Mouse (Mus musculus): ENCODE data around the gene Htra1. TPM values are rescaled to one million over a fixed set of nuclear protein-coding genes. Genes with fewer than 3 reads are reported as not detected.

The Htra1 gene
- polyA plus RNA-seq (2012; rRNA removed): 97.0 and 98.2 TPM in 2 replicates

- Histone ChIP-seq H3K4me1 (ENCODE audit: control insufficient read depth, insufficient read depth, low read length) (peaks cover 13% of the 10 kb centered on the region; the same call in 1 of the 2 replicates), H3K27ac (ENCODE audit: insufficient read depth, low read depth, low read length) (peak within 1 kb of the TSS; percentile 58), H3K4me3 (ENCODE audit: insufficient read depth, low read depth, low read length) (peak within 1 kb of the TSS; percentile 78), H3K27me3 (replicated peaks; ENCODE audit: control insufficient read depth, insufficient read depth, low read length) (no peaks in the 10 kb centered on the region), H3K36me3 (ENCODE audit: control insufficient read depth, insufficient read depth, low read length) (no peaks in the 10 kb centered on the region)
- peak; percentile 88 for DNase-seq
- TF ChIP-seq POLR2A (IDR thresholded peaks at IDR 0.05; ENCODE audit: low read depth, low read length) (peak; percentile 46), CTCF (conservative IDR thresholded peaks at IDR 0.05; ENCODE audit: insufficient read depth, insufficient read length, low read depth, low read length) (no peak)
- under 1% methylated on average over 70 of the region's 70 CpGs for WGBS
Measured at GRCm38 (mm10) chr7:130935793-130936471, at the start of gene Htra1. Gene Htra1 (plus strand): TSS chr7:130936111.

DNA sequence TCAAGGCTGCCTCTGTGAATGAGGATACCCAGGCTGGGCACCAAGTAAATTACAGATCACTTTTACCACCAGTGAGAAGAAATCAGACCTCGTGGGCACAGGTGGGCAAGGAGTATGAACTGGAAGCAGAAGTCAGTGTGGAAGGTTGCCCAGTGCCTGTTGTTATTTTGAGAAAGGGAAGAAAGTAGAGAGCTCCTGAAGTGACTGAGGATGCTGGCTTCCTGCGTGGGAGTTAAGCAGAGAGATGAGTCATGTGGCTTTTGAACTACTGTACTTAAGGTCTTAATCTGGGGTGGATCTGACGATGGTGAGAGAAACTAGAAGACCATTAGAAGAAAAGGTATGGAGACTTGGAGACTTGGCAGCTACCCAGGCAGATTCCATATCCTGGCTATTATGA is 49.7 kb upstream of the Htra1 start:
- H3K4me1 ChIP-seq (ENCODE audit: control insufficient read depth, insufficient read depth, low read length): peaks cover 11% of the 10 kb centered on the region; the same call in 1 of the 2 replicates
- H3K27me3 ChIP-seq (replicated peaks; ENCODE audit: control insufficient read depth, insufficient read depth, low read length): no peaks in the 10 kb centered on the region
- H3K27ac ChIP-seq (ENCODE audit: insufficient read depth, low read depth, low read length): no peak overlapping the region
- DNase-seq: no peak
- 65% methylated on average over 3 of the region's 3 CpGs for whole genome bisulfite sequencing
- no peak overlapping the region for H3K4me3 ChIP-seq (ENCODE audit: insufficient read depth, low read depth, low read length)
- no peak for TF ChIP-seq POLR2A (IDR thresholded peaks at IDR 0.05; ENCODE audit: low read depth, low read length)
- no peak for TF ChIP-seq CTCF (conservative IDR thresholded peaks at IDR 0.05; ENCODE audit: insufficient read depth, insufficient read length, low read depth, low read length)
- peaks cover 7% of the 10 kb centered on the region for H3K36me3 ChIP-seq (ENCODE audit: control insufficient read depth, insufficient read depth, low read length)

DNA sequence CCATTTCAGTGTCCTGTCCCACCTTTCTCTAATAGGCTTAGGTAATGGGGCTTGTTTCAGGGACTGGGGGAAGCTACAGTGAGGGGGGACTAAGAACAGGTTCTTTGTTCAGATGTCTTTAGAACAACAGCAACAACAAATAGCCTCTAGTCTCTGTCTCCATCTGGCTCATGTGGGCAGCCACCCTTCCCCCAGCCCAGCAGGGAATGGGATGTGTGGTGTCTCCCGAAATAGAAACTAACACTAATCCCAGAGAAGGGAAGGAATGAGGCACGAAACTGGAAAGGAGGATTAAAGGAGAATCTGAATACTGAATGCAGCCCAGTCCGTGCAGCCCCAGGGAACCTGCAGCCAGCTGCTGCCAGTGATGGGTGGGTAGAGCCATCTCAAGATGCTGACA is 48.0 kb upstream of the Htra1 start:
- peaks cover 3% of the 10 kb centered on the region for H3K36me3 ChIP-seq (ENCODE audit: control insufficient read depth, insufficient read depth, low read length)
- DNase-seq: no peak
- peak overlapping the region; percentile 46 for H3K27ac ChIP-seq (ENCODE audit: insufficient read depth, low read depth, low read length)
- 60% methylated on average over 3 of the region's 3 CpGs for WGBS
- peaks cover 11% of the 10 kb centered on the region; the same call in 1 of the 2 replicates for H3K4me1 ChIP-seq (ENCODE audit: control insufficient read depth, insufficient read depth, low read length)
- no peaks in the 10 kb centered on the region for H3K27me3 ChIP-seq (replicated peaks; ENCODE audit: control insufficient read depth, insufficient read depth, low read length)
- H3K4me3 ChIP-seq (ENCODE audit: insufficient read depth, low read depth, low read length): no peak overlapping the region
- TF ChIP-seq CTCF (conservative IDR thresholded peaks at IDR 0.05; ENCODE audit: insufficient read depth, insufficient read length, low read depth, low read length): no peak
- no peak for TF ChIP-seq POLR2A (IDR thresholded peaks at IDR 0.05; ENCODE audit: low read depth, low read length)

DNA sequence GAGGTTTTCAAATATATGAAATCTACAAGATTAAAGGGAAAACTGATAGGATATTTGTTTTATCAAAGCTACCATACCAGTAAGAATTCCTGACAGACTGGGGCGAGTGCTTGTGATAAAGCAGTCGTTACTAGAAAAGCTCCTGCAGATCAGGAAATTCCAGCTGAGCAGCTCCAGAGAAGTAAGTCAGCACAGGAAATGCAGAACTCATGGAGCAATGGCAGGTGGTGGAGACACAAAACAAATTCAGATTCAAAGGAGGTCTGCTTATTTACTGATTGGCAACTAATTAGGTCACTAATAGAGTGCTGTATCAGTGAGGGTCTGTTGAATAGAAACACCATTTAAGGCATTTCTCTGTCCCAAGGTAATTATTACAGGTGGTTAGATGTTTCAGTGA is 45.0 kb upstream of the Htra1 start:
- H3K27ac ChIP-seq (ENCODE audit: insufficient read depth, low read depth, low read length): no peak overlapping the region
- no peaks in the 10 kb centered on the region for H3K27me3 ChIP-seq (replicated peaks; ENCODE audit: control insufficient read depth, insufficient read depth, low read length)
- H3K4me3 ChIP-seq (ENCODE audit: insufficient read depth, low read depth, low read length): no peak overlapping the region
- TF ChIP-seq CTCF (conservative IDR thresholded peaks at IDR 0.05; ENCODE audit: insufficient read depth, insufficient read length, low read depth, low read length): no peak
- TF ChIP-seq POLR2A (IDR thresholded peaks at IDR 0.05; ENCODE audit: low read depth, low read length): no peak
- DNase-seq: peak; percentile 24
- no peaks in the 10 kb centered on the region; the same call in 1 of the 2 replicates for H3K36me3 ChIP-seq (ENCODE audit: control insufficient read depth, insufficient read depth, low read length)
- WGBS: 30% methylated on average over 2 of the region's 2 CpGs
- peaks cover 15% of the 10 kb centered on the region; the same call in 1 of the 2 replicates for H3K4me1 ChIP-seq (ENCODE audit: control insufficient read depth, insufficient read depth, low read length)

GRCm38 (mm10) chr7:130892973-130893372 is 42.9 kb upstream of the Htra1 start:
- 56% methylated on average over 6 of the region's 6 CpGs for WGBS

GRCm38 (mm10) chr7:130894931-130895617 is 40.8 kb upstream of the Htra1 start:
- Histone ChIP-seq H3K27me3 (replicated peaks; ENCODE audit: control insufficient read depth, insufficient read depth, low read length) (no peaks in the 10 kb centered on the region), H3K27ac (ENCODE audit: insufficient read depth, low read depth, low read length) (no peak overlapping the region; the same call in 1 of the 2 replicates), H3K4me3 (ENCODE audit: insufficient read depth, low read depth, low read length) (no peak overlapping the region), H3K36me3 (ENCODE audit: control insufficient read depth, insufficient read depth, low read length) (peaks cover 4% of the 10 kb centered on the region; the same call in 1 of the 2 replicates), H3K4me1 (ENCODE audit: control insufficient read depth, insufficient read depth, low read length) (peaks cover 8% of the 10 kb centered on the region; the same call in 1 of the 2 replicates)
- WGBS: 31% methylated on average over 9 of the region's 9 CpGs
- DNase-seq: peak; percentile 86
- TF ChIP-seq CTCF (conservative IDR thresholded peaks at IDR 0.05; ENCODE audit: insufficient read depth, insufficient read length, low read depth, low read length) (no peak), POLR2A (IDR thresholded peaks at IDR 0.05; ENCODE audit: low read depth, low read length) (no peak)

More at GRCm38 (mm10) chr7:130892973-130893372, 42.9 kb upstream of the Htra1 start:
- H3K4me3 ChIP-seq (ENCODE audit: insufficient read depth, low read depth, low read length): no peak overlapping the region
- peaks cover 4% of the 10 kb centered on the region; the same call in 1 of the 2 replicates for H3K36me3 ChIP-seq (ENCODE audit: control insufficient read depth, insufficient read depth, low read length)
- no peak for TF ChIP-seq POLR2A (IDR thresholded peaks at IDR 0.05; ENCODE audit: low read depth, low read length)
- TF ChIP-seq CTCF (conservative IDR thresholded peaks at IDR 0.05; ENCODE audit: insufficient read depth, insufficient read length, low read depth, low read length): no peak
- peaks cover 12% of the 10 kb centered on the region; the same call in 1 of the 2 replicates for H3K4me1 ChIP-seq (ENCODE audit: control insufficient read depth, insufficient read depth, low read length)
- DNase-seq: peak; percentile 43
- H3K27me3 ChIP-seq (replicated peaks; ENCODE audit: control insufficient read depth, insufficient read depth, low read length): no peaks in the 10 kb centered on the region
- 0 out of 2 replicates have a peak overlapping the region, but pooled peaks have one; percentile 1 for H3K27ac ChIP-seq (ENCODE audit: insufficient read depth, low read depth, low read length)

DNA sequence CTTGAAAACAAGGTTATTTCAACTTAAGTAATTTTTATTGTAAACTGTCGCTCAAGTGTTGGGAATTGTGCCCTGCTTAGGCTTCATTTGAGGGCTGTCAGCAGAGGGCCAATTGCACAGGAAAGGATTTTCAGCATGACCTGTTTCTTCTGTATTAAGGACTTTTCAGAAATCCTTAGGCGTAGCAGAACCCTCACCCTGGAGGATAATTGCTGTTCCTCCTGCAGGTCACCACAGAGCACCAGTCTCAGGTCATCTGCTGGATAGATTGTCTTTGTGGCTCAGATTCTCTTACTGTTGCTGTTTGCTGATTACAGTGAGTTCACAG is 40.3 kb upstream of the Htra1 start:
- DNase-seq: peak; percentile 23
- TF ChIP-seq CTCF (conservative IDR thresholded peaks at IDR 0.05; ENCODE audit: insufficient read depth, insufficient read length, low read depth, low read length): no peak
- no peak for TF ChIP-seq POLR2A (IDR thresholded peaks at IDR 0.05; ENCODE audit: low read depth, low read length)
- Histone ChIP-seq H3K4me3 (ENCODE audit: insufficient read depth, low read depth, low read length) (no peak overlapping the region), H3K4me1 (ENCODE audit: control insufficient read depth, insufficient read depth, low read length) (peaks cover 8% of the 10 kb centered on the region; the same call in 1 of the 2 replicates), H3K36me3 (ENCODE audit: control insufficient read depth, insufficient read depth, low read length) (peaks cover 4% of the 10 kb centered on the region; the same call in 1 of the 2 replicates), H3K27me3 (replicated peaks; ENCODE audit: control insufficient read depth, insufficient read depth, low read length) (no peaks in the 10 kb centered on the region), H3K27ac (ENCODE audit: insufficient read depth, low read depth, low read length) (peak overlapping the region; percentile 9; the same call in 1 of the 2 replicates)
- WGBS: 44% methylated on average over 2 of the region's 2 CpGs
